Mouse (Mus musculus): ENCODE data around the gene Fam151b. TPM values are rescaled to one million over a fixed set of nuclear protein-coding genes. Genes with fewer than 3 reads are reported as not detected.

Gene Fam151b
- total RNA-seq, 2 experiments from 2014 or later, result 4.2 to 4.5 TPM

DNA sequence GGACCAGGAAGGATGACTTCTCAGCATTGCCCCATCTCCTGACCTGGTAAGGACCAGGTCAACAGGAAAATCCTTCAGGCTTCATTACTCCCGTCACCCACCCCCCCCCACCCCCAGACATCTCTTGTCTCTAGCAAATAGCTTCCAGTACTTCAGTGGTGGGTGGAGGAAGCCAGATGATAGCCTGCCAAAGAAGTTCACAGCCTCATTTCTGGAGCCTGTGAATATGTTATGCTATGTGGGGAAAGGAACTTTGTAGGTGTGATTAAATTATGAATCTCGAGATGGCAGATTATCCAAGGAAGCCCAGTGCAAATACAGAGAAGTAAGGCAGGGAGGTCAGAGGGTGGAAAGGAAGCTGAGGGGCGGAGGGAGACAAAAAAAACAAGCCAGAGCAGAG lies 60.1 kb downstream of the Fam151b start:
- DNase-seq (ENCODE audit: low spot score in 2 of 2), result no peak

DNA sequence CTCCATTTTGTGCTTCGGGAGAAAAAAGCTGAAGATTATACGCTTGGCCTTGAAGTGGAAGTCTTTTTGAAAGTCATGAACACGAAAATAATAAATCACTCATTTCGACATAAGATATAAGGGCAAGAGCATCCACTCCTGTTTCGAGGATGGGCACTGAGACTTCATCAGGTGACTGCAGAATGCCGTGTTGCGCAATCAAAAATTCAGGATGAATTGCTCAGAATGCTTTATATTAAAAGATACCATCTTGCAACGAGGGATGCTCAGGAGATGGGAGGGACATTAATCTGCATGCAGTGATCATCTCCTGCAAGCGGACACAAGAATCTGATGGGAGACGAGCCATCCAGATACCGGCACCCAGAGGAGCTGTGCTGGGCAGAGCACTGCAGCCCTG lies 64.2 kb downstream of the Fam151b start:
- no peak for DNase-seq (ENCODE audit: low spot score in 2 of 2)

DNA sequence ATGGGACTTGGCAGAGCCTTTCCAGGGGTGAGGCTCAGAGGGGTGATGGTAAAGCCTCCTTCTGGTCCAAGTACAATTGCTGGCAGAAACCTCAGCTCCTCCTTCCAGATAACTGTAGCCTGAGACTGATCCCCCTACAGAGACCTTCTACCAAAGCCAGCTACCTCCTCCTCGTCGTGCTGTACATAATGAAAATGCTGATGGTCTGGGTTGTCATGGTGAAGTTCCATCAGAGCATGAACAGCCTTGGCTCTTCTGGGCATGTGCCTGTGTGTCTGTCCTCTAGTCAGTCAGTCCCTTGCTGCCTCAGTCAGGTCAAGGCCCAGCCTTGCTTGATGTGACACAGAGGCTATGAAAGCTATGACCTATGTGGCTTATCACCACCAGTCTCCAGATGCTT lies 73.3 kb downstream of the Fam151b start:
- DNase-seq (ENCODE audit: low spot score in 2 of 2), result no peak

DNA sequence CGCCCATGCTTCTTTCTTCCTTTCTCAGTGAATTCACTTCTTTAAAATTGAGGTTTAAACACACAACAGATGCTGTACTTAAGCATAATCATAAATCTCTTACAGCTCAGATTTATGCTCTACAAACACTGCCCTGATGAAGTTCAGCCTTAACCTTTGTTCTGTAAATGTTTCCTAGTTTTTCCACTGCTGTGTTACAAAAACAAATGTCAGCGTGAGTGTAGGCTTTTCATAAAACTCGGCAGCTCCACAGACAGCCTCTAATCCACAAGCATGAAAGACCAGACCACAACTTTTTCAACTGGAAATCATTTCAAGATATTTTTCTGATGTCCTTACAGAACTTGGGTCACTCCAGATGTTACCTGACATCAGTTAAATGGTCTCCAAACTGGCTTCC lies 80.3 kb downstream of the Fam151b start:
- no peak for DNase-seq (ENCODE audit: low spot score in 2 of 2)

DNA sequence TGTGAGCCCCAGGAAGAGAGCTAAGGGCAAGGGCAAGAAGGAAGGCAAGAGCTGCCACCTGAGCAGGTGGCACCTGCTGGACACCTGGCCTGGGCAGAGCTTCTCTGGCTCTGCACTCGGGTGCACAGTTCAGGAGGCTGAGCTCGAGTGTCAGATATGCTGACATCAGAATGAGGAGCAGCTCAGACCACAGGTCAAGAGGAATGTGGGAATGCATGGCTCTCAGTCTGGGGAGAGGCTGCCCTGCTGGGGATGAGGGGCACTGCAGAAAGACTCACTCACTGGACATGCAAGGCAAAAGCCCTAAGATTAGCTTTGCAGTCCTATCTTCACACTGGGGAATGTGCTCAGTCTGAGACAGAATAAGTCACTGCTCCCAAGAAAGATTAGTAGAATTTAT lies 81.8 kb downstream of the Fam151b start:
- no peak for DNase-seq (ENCODE audit: low spot score in 2 of 2)

Other genes with a start within 250 kb of the Fam151b start
- gene Gm20379, start 178.0 kb downstream of the Fam151b start, total RNA-seq (2021), result not detected
- gene Dhfr, start 129.3 kb downstream of the Fam151b start, total RNA-seq (2021), result 1 to 10 TPM; 3.8 to 4.1 TPM
- 10 to 100 TPM; 16.2 to 22.0 TPM for gene Msh3, start 129.0 kb downstream of the Fam151b start, total RNA-seq (2021)
- gene Ankrd34b, start 58.1 kb downstream of the Fam151b start, total RNA-seq (2021), result not detected
- gene Zfyve16, start 46.9 kb upstream of the Fam151b start, total RNA-seq (2021), result 10 to 100 TPM; 21.2 to 23.7 TPM
- not detected for gene Spz1, start 92.2 kb upstream of the Fam151b start, total RNA-seq (2021)
- gene Serinc5, start 127.1 kb upstream of the Fam151b start, total RNA-seq (2021), result 10 to 100 TPM; 35.8 to 37.7 TPM

Data from gastrocnemius, postnatal 4 days (tissue).